Mouse (Mus musculus) kidney, adult 2 months (tissue): Measurements from ENCODE around the gene Srsf5.

Experiments used
- CTCF ChIP-seq: fragments of 200-500 bp; conservative IDR thresholded peaks from 2 replicates; pipeline ENCODE4 v1.5.1; 2011; ENCODE audit warnings: low read depth, mild to moderate bottlenecking, control low read depth, low read length, moderate library complexity, mixed read lengths; ENCODE audit not compliant: insufficient read depth, insufficient read length
- POLR2A ChIP-seq: fragments of 200-500 bp; IDR thresholded peaks from one replicate; pipeline ENCODE4 v1.6.1; 2011; ENCODE audit warnings: low read depth, low read length, control low read depth

DNA sequence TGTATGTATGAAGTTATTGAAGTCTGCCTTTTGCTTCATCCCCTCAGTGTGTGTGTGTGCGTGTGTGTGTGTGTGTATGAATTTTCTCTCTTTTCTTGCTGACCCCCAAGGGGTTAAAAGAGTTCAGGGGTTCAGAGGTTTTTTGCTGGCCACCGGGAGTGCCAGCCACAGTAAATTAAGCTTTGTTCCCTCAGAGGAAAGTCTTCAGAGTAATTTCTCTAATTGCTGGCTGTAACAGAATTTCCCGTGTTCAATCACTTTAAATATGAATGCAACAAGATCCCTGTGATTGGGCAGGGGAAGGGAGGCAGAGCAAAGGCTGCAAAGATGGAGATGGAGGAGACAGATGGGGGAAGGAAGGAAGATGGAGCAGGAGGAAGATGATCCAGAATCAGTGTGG is 26.5 kb downstream of the Srsf5 start:
- TF ChIP-seq CTCF = no peak
- no peak for TF ChIP-seq POLR2A
